Mouse (Mus musculus) neural tube, embryonic 10.5 days (tissue): Measurements from ENCODE around the gene Pank4.
A peak's percentile ranks its signal among the peaks of the same experiment; 100 is the strongest.

Source experiments
- DNase-seq: peaks from one replicate; pipeline ENCODE4 v3.0.0-alpha.2; 2017; ENCODE audit warnings: low spot score; ENCODE audit errors: extremely low spot score

Gene Pank4

GRCm38 (mm10) chr4:154963901-154964580 is at the start of gene Pank4:
TSS of gene Pank4 (plus strand) at chr4:154964123.
- peak; percentile 93 for DNase-seq

DNA sequence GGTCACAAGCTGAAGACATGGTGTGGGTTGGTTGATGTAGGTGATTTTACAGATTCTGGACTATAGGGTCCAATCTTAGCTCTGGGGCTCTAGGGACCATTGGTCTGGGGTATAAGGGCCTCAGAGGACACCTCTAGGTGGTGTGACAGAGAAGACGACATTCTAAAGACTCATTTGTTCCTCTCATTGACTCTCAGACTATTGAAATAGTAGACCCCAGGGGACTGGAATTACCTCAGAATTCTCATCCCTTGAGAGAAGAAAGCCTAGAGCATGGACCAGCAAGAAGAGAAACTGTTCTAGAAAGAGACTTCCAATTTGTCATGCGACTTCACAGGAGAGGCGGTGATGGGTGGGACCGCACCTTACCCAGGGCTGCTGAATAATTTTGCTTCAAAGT is 49.7 kb upstream of the Pank4 start:
- DNase-seq: no peak

GRCm38 (mm10) chr4:154914707-154915106 is 49.2 kb upstream of the Pank4 start:
- no peak for DNase-seq

DNA sequence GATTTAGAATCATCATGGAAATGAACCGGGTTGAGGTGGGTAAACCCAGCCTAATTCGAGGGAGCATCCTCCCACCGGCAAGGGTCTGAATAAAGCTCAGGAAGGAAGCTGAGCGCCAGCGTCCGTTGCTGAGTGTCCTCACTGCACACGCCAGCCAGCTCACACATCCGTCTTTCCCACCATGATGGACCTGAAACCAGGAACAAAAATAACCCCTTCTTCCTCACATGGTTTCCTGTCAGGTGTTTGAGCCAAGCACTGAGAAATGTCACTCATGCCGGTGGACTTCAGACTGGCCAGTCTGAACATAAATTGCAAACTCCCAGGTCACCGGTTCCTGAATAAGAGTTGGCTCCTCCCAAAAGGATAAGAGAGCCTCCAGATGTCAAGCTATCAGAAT is 48.6 kb upstream of the Pank4 start:
- DNase-seq: no peak

DNA sequence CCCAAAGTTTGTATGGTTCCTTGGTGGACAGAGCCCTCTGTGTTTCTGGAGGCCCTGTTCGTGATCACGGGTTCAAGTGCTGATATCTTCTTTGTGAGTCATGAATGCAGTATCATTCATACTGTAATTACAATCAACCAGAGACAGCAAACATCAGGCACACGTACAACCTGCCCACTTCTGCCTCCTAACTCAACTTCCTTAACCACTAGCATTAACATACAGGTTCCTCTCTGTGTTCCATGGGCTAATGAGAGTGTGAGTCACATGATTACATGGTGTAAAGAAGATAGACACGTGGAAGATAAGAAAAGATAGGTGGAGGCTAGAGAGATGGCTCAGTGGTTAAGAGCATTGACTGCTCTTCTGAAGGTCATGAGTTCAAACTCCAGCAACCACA is 47.3 kb upstream of the Pank4 start:
- no peak for DNase-seq

DNA sequence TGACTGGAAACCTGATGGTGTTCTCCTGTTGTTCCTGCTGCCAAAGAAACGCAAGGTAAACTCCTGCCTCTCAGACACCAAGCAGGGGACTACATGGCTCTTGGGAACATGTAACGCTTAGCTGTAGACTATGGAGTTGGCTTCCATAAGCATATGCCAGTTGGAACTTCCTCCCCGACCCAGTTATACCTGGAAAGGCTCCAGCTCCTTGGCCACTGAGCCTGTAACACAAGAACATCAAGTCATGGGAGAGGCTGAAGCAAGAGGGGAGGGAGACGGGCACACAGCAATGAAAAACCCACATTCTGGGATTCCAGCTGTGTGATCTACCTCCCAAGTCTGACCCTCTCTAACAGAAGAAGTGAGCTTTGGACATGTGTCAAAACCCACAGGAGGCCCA is 41.6 kb upstream of the Pank4 start:
- no peak for DNase-seq

- no peak for DNase-seq
Observed at GRCm38 (mm10) chr4:154922931-154923330, 41.0 kb upstream of the Pank4 start.

GRCm38 (mm10) chr4:154925413-154925812 is 38.5 kb upstream of the Pank4 start:
- DNase-seq: peak; percentile 29

- peak; percentile 26 for DNase-seq
Observed at GRCm38 (mm10) chr4:154926969-154927898, 36.7 kb upstream of the Pank4 start.

GRCm38 (mm10) chr4:154927899-154928337 is 36.0 kb upstream of the Pank4 start:
- no peak for DNase-seq

GRCm38 (mm10) chr4:154928395-154929087 is 35.4 kb upstream of the Pank4 start, which contains the start of gene Tnfrsf14:
TSS of gene Tnfrsf14 (minus strand) at chr4:154928563.
- DNase-seq: peak; percentile 21

- DNase-seq: no peak
Observed at GRCm38 (mm10) chr4:154929088-154929660, 34.7 kb upstream of the Pank4 start.

DNA sequence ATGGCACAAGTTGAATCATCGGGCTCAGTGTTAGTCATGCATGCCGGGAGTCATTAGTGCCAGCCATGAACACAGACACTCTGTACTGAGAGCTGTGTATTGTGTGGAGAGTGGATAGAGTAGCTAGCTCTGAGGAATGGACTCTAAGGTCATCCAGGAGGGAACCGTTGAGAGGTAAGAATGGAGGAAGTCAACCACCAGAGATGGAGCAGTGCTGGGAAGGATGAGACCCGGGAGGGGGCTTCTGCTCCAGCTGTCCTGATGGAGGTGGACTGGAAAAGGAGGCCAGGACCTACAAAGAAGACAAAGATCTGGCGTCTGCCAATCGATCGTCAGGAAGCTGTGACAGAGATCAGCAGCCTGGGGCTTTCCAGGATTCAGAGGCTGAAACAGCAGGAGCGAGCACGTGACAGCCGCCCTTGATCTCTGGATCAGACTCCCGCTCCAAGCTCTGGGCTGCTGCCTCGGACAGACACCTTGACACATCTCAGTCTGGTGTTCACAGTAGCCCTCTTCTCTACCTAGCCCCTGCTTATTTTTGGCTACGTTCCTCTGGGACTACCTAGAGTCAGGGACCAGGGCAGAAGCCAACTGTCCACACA is 30.5 kb upstream of the Pank4 start:
- DNase-seq: no peak

- no peak for DNase-seq
Observed at GRCm38 (mm10) chr4:154934800-154935199, 29.1 kb upstream of the Pank4 start.

GRCm38 (mm10) chr4:154935788-154936187 is 28.1 kb upstream of the Pank4 start:
- DNase-seq: no peak

DNA sequence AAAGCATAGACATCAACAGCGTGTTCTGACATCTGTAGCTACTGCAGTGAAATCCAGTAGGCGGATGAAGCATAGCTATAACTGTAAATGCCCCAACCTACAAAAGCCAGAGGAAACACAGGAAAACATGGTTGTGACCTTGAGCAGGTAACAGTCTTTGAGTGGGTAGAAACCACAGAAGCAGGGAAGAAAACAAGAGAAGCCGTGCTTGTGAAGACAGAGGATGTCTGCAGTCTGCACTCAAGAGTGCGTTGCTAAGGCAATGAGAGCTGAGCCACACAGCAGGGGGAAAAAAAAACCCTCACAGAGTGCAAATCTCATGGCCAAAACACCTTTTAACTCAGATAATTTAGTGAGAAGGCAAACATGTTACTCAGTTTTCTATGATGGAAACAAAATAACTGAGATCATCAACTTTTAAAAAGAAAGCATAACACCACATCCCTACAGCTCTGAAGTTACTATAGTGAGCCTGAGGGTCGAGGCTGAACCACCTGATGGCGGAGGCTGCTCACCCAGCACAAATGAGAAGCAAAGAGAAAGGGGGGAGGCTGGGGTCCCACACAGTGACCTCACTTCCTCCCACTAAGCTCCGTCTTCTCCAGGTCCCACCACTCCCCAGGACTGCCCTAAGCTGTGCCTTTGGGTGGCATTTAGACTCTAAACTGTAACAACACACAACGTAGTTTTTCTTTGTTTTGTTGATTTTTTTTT is 27.2 kb upstream of the Pank4 start:
- no peak for DNase-seq

- DNase-seq: no peak
Observed at GRCm38 (mm10) chr4:154937746-154938145, 26.2 kb upstream of the Pank4 start.

DNA sequence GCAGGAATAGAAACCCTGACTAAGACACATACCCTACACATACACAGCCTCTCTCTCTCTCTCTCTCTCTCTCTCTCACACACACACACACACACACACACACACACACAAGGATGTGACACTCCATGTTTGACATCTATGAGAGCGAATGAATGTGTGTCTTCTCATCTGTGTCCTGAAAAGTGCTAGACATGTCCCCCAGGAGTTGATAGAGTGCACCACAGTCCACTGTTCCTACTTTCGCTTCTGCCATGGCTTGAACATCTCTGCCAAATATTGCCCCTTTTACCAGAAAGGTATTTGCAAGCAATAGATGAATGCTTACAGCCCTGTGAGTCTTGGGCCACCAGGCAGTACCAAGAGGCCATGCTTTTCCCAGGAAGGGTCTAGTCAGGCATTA is 23.8 kb upstream of the Pank4 start:
- DNase-seq: no peak

DNA sequence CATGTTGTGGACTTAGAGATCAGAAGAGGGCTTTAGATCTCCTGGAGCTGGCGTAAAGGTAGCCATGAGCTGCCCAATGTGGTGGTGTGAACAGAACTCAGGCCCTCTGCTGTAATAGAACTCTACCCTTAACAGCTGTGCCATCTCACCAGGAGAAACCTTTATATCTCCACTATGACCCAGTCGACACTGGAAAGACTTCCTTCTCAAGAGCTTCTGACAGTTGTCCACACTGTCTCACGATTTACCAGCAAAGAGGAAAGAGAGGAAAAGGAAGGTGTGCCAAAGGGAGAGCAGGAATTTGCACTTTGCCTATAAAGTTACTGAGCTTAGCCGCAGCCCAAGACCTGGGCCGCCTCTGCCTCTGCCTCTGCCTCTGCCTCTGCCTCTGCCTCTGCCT is 22.1 kb upstream of the Pank4 start:
- DNase-seq: no peak

- no peak for DNase-seq
Observed at GRCm38 (mm10) chr4:154942632-154943322, 21.1 kb upstream of the Pank4 start.
